Mouse (Mus musculus) neutrophil, adult 5-6 weeks (primary cell): ENCODE measurements around the gene Prss27. TPM values are rescaled to one million over a fixed set of nuclear protein-coding genes. Genes with fewer than 3 reads are reported as not detected.

Source experiments
- ATAC-seq: fragments of 151-379, 151-347 bp; 2 replicates; pipeline ENCODE4 v1.8.0; 2017; ENCODE audit warnings: mild to moderate bottlenecking, moderate TSS enrichment; ENCODE audit not compliant: insufficient number of reproducible peaks, poor library complexity, low FRiP score, severe bottlenecking; ENCODE audit errors: extremely low read depth
- total RNA-seq: library from RNA; stranded (forward); fragments of 200-1000 nt; gene quantifications from 2 replicates; pipeline ENCODE4 v1.2.3, GENCODE M21; 2017

The Prss27 gene
- total RNA-seq, 1 experiment from 2014 or later: 3.7 TPM

- ATAC-seq: no peak
These were observed 16.4 kb upstream of the Prss27 start for GRCm38 (mm10) chr17:24021375-24022199.

GRCm38 (mm10) chr17:24029477-24029876 lies 8.5 kb upstream of the Prss27 start:
- ATAC-seq: no peak

- no peak for ATAC-seq
These were observed 7.4 kb upstream of the Prss27 start for GRCm38 (mm10) chr17:24030551-24030950.

GRCm38 (mm10) chr17:24035087-24035486 lies 2.9 kb upstream of the Prss27 start:
- no peak for ATAC-seq

GRCm38 (mm10) chr17:24036954-24037353 lies 990 bp upstream of the Prss27 start:
- no peak for ATAC-seq

GRCm38 (mm10) chr17:24037360-24037759 lies 584 bp upstream of the Prss27 start:
- ATAC-seq: no peak

- ATAC-seq: no peak
These were observed 6.5 kb downstream of the Prss27 start for GRCm38 (mm10) chr17:24044482-24044881.

- no peak for ATAC-seq
These were observed 7.7 kb downstream of the Prss27 start for GRCm38 (mm10) chr17:24045608-24046007.

- no peak for ATAC-seq
These were observed 8.1 kb downstream of the Prss27 start for GRCm38 (mm10) chr17:24046026-24046425.

GRCm38 (mm10) chr17:24048053-24048452 lies 10.1 kb downstream of the Prss27 start:
- no peak for ATAC-seq

GRCm38 (mm10) chr17:24049008-24049407 lies 11.1 kb downstream of the Prss27 start:
- ATAC-seq: no peak

GRCm38 (mm10) chr17:24056636-24057625 lies 19.0 kb downstream of the Prss27 start:
- ATAC-seq: no peak

- ATAC-seq: no peak
These were observed 19.8 kb downstream of the Prss27 start for GRCm38 (mm10) chr17:24057730-24058245.

- ATAC-seq: no peak
These were observed 24.7 kb downstream of the Prss27 start for GRCm38 (mm10) chr17:24062459-24063155.

- ATAC-seq: no peak
These were observed 30.3 kb downstream of the Prss27 start for GRCm38 (mm10) chr17:24068271-24068670.

GRCm38 (mm10) chr17:24069531-24069930 lies 31.6 kb downstream of the Prss27 start:
- no peak for ATAC-seq

- ATAC-seq: peak; percentile 96
These were observed 35.2 kb downstream of the Prss27 start, which contains the start of gene Kctd5 for GRCm38 (mm10) chr17:24072919-24073696. Gene Kctd5 (minus strand): TSS chr17:24073485.

GRCm38 (mm10) chr17:24077101-24077500 lies 39.2 kb downstream of the Prss27 start:
- no peak for ATAC-seq
